Mouse (Mus musculus): ENCODE data around the gene Gm42674. TPM values are rescaled to one million over a fixed set of nuclear protein-coding genes. Genes with fewer than 3 reads are reported as not detected.

The Gm42674 gene
- polyA plus RNA-seq, 1 experiment, result not detected

- no peak overlapping the region for H3K27ac ChIP-seq (ENCODE audit: insufficient read depth, low read length)
- 86% methylated on average over 9 of the region's 9 CpGs for WGBS
- no peaks in the 10 kb centered on the region; the same call in 1 of the 2 replicates for H3K4me1 ChIP-seq (ENCODE audit: control insufficient read depth, insufficient read depth, insufficient read length)
- DNase-seq (ENCODE audit: low read depth in 1 of 2, low spot score in 2 of 2), result no peak
- no peak overlapping the region for H3K4me3 ChIP-seq (ENCODE audit: extremely low read depth, insufficient read depth, insufficient read length)
- no peak for TF ChIP-seq POLR2A (IDR thresholded peaks at IDR 0.05; ENCODE audit: low read depth, low read length)
- no peak for TF ChIP-seq CTCF (IDR thresholded peaks at IDR 0.05; ENCODE audit: extremely low read depth, insufficient read depth, insufficient read length, insufficient replicate concordance)
- H3K36me3 ChIP-seq (ENCODE audit: control insufficient read depth, insufficient read depth, low read length), result no peaks in the 10 kb centered on the region
- H3K27me3 ChIP-seq (ENCODE audit: control insufficient read depth, insufficient read depth, low read length), result no peaks in the 10 kb centered on the region
These were observed 24.7 kb downstream of the Gm42674 start for GRCm38 (mm10) chr3:90626266-90627021.

- Histone ChIP-seq H3K27me3 (ENCODE audit: control insufficient read depth, insufficient read depth, low read length) (no peaks in the 10 kb centered on the region), H3K4me1 (ENCODE audit: control insufficient read depth, insufficient read depth, insufficient read length) (no peaks in the 10 kb centered on the region), H3K36me3 (ENCODE audit: control insufficient read depth, insufficient read depth, low read length) (no peaks in the 10 kb centered on the region), H3K4me3 (ENCODE audit: extremely low read depth, insufficient read depth, insufficient read length) (no peak overlapping the region), H3K27ac (ENCODE audit: insufficient read depth, low read length) (no peak overlapping the region)
- TF ChIP-seq POLR2A (IDR thresholded peaks at IDR 0.05; ENCODE audit: low read depth, low read length) (no peak), CTCF (IDR thresholded peaks at IDR 0.05; ENCODE audit: extremely low read depth, insufficient read depth, insufficient read length, insufficient replicate concordance) (no peak)
- DNase-seq (ENCODE audit: low read depth in 1 of 2, low spot score in 2 of 2), result no peak
- 77% methylated on average over 5 of the region's 5 CpGs for WGBS
These were observed 25.7 kb downstream of the Gm42674 start for GRCm38 (mm10) chr3:90627366-90627765.

DNA sequence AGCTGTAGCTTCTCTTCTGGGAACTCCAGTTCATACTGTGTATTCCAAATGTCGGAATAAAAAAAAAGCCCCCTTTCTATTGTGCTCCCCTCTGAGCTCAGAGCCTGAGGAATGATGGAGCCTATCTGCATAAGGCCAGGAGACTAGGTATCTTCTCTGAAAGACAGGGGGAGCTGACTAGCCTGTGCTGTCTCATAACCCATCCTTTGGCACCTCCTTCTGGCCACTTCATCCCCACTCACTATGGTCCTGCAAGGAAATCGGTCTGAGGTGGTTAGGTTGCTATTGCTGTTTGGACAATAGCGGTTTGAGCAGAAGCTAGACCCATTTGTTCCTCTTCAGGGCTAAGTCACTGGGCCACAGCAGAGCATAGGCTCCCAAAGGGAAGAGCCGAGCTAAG is 26.1 kb downstream of the Gm42674 start:
- Histone ChIP-seq H3K36me3 (ENCODE audit: control insufficient read depth, insufficient read depth, low read length) (no peaks in the 10 kb centered on the region), H3K27me3 (ENCODE audit: control insufficient read depth, insufficient read depth, low read length) (no peaks in the 10 kb centered on the region), H3K4me1 (ENCODE audit: control insufficient read depth, insufficient read depth, insufficient read length) (no peaks in the 10 kb centered on the region), H3K4me3 (ENCODE audit: extremely low read depth, insufficient read depth, insufficient read length) (no peak overlapping the region), H3K27ac (ENCODE audit: insufficient read depth, low read length) (no peak overlapping the region)
- WGBS, result 66% methylated on average over 4 of the region's 4 CpGs
- no peak for TF ChIP-seq POLR2A (IDR thresholded peaks at IDR 0.05; ENCODE audit: low read depth, low read length)
- peak; percentile 43; the same call in 1 of the 2 replicates for TF ChIP-seq CTCF (IDR thresholded peaks at IDR 0.05; ENCODE audit: extremely low read depth, insufficient read depth, insufficient read length, insufficient replicate concordance)
- DNase-seq (ENCODE audit: low read depth in 1 of 2, low spot score in 2 of 2), result no peak

DNA sequence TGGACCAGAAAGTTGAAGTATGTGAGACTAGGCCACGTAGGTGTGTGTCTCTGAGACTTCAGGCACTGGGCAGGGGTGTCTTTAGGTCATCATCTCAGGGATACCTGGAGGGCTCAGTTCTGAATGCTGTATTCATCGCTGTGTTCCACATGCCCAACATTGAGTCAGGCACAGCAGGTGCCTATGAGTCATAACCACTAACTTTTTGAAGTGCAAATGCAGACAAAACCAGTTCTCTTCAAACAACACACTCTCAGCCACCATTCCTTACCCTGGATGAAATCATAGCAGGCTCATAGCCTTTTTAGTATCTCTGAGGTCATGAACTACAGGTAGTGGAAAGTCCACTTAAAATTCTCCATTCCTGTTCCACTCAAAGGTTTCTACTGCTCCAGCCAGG is 27.6 kb downstream of the Gm42674 start:
- Histone ChIP-seq H3K27ac (ENCODE audit: insufficient read depth, low read length) (no peak overlapping the region), H3K4me3 (ENCODE audit: extremely low read depth, insufficient read depth, insufficient read length) (no peak overlapping the region), H3K27me3 (ENCODE audit: control insufficient read depth, insufficient read depth, low read length) (no peaks in the 10 kb centered on the region), H3K4me1 (ENCODE audit: control insufficient read depth, insufficient read depth, insufficient read length) (no peaks in the 10 kb centered on the region), H3K36me3 (ENCODE audit: control insufficient read depth, insufficient read depth, low read length) (no peaks in the 10 kb centered on the region)
- 76% methylated on average over 2 of the region's 2 CpGs for WGBS
- TF ChIP-seq POLR2A (IDR thresholded peaks at IDR 0.05; ENCODE audit: low read depth, low read length), result no peak
- TF ChIP-seq CTCF (IDR thresholded peaks at IDR 0.05; ENCODE audit: extremely low read depth, insufficient read depth, insufficient read length, insufficient replicate concordance), result no peak
- DNase-seq (ENCODE audit: low read depth in 1 of 2, low spot score in 2 of 2), result no peak

GRCm38 (mm10) chr3:90631984-90632383 is 30.3 kb downstream of the Gm42674 start:
- TF ChIP-seq POLR2A (IDR thresholded peaks at IDR 0.05; ENCODE audit: low read depth, low read length) (no peak), CTCF (IDR thresholded peaks at IDR 0.05; ENCODE audit: extremely low read depth, insufficient read depth, insufficient read length, insufficient replicate concordance) (no peak)
- no peaks in the 10 kb centered on the region for H3K4me1 ChIP-seq (ENCODE audit: control insufficient read depth, insufficient read depth, insufficient read length)
- H3K4me3 ChIP-seq (ENCODE audit: extremely low read depth, insufficient read depth, insufficient read length), result no peak overlapping the region
- no peaks in the 10 kb centered on the region for H3K36me3 ChIP-seq (ENCODE audit: control insufficient read depth, insufficient read depth, low read length)
- DNase-seq (ENCODE audit: low read depth in 1 of 2, low spot score in 2 of 2), result no peak
- no peaks in the 10 kb centered on the region for H3K27me3 ChIP-seq (ENCODE audit: control insufficient read depth, insufficient read depth, low read length)
- H3K27ac ChIP-seq (ENCODE audit: insufficient read depth, low read length), result no peak overlapping the region
- 49% methylated on average over 2 of the region's 2 CpGs for WGBS

DNA sequence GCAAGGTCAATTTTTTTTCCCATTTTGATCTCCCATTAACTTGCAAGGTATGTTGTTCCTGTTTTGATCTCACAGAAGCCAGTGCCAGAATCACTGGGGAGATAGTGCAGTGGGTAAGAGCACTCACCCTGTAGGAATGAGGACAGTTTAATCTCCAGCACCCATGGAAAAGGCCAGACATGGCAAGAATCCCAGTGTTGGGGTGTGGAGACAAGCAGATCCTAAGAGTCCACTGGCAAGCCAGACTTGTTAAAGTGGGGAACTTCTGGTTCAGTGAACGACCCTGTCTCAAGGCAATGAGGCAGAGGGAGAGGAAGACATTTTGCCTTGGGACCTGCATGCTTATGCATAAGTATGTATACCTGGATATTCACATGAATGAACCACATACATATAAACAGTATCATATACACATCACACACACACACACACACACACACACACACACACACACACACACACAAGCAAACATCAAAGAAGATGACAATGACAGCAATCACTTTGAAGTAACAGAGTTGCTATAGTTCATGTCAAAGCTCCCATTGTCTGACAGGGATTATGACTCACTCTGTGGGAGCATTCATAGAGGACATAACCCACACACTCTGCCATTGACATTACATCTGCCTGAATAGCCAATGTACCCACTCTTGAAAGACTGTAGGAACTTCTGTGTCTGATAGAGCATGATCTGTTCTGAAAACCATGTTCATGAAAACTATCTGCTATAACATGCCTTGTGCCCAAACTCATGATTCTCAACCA is 37.0 kb downstream of the Gm42674 start:
- Histone ChIP-seq H3K36me3 (ENCODE audit: control insufficient read depth, insufficient read depth, low read length) (no peaks in the 10 kb centered on the region), H3K4me3 (ENCODE audit: extremely low read depth, insufficient read depth, insufficient read length) (no peak overlapping the region), H3K27ac (ENCODE audit: insufficient read depth, low read length) (no peak overlapping the region), H3K27me3 (ENCODE audit: control insufficient read depth, insufficient read depth, low read length) (no peaks in the 10 kb centered on the region), H3K4me1 (ENCODE audit: control insufficient read depth, insufficient read depth, insufficient read length) (no peaks in the 10 kb centered on the region)
- DNase-seq (ENCODE audit: low read depth in 1 of 2, low spot score in 2 of 2), result no peak
- TF ChIP-seq POLR2A (IDR thresholded peaks at IDR 0.05; ENCODE audit: low read depth, low read length), result no peak
- TF ChIP-seq CTCF (IDR thresholded peaks at IDR 0.05; ENCODE audit: extremely low read depth, insufficient read depth, insufficient read length, insufficient replicate concordance), result no peak
- 50% methylated on average over 1 of the region's 1 CpGs for whole genome bisulfite sequencing
